Mouse (Mus musculus): ENCODE results near the gene Olfr125.

The Olfr125 gene

GRCm38 (mm10) chr17:37832649-37833048 lies at the start of gene Olfr125:
Olfr125 (plus strand) TSS chr17:37832949.
- no peak for DNase-seq

GRCm38 (mm10) chr17:37793229-37793628 lies 39.5 kb upstream of the Olfr125 start, which contains the start of gene Olfr123:
Olfr123 (plus strand) TSS chr17:37793529.
- no peak for DNase-seq

GRCm38 (mm10) chr17:37799588-37799987 lies 33.2 kb upstream of the Olfr125 start, which contains the start of gene Olfr124:
Olfr124 (plus strand) TSS chr17:37799888.
- no peak for DNase-seq

GRCm38 (mm10) chr17:37847183-37847582 lies 14.4 kb downstream of the Olfr125 start, which contains the start of gene Olfr126:
Olfr126 (plus strand) TSS chr17:37847483.
- no peak for DNase-seq

- no peak for DNase-seq
These were observed 31.2 kb downstream of the Olfr125 start for GRCm38 (mm10) chr17:37863901-37864300.

- no peak for DNase-seq
These were observed 37.0 kb downstream of the Olfr125 start for GRCm38 (mm10) chr17:37869676-37870205.

- no peak for DNase-seq
These were observed 41.1 kb downstream of the Olfr125 start for GRCm38 (mm10) chr17:37873830-37874229.
